Mouse (Mus musculus): ENCODE data around the gene Fbxl15. TPM values are rescaled to one million over a fixed set of nuclear protein-coding genes. Genes with fewer than 3 reads are reported as not detected.

Gene Fbxl15
- polyA plus RNA-seq, 1 experiment from 2014 or later, result 39.1 TPM

DNA sequence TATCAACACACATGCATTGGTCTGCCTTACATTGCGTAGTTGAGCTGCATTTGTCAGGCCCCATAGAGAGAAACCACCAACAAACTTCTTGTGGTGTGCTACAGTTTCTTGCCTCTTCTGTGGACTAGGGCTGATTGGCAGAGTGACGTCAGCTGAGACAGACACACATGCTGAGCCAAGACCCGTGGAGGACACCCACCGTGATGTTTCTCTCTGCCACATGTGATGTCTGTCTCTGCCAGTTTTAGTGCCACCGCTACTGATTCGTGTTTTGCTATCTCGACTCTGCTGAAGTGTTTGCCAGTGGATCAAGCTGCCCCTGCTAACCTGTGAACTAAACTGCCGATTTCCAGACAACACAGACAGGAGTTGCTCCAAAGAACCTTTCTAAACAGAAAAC, 34.1 kb downstream of the Fbxl15 start:
- WGBS, result 84% methylated on average over 8 of the region's 8 CpGs
- Histone ChIP-seq H3K9ac (no peak overlapping the region), H3K4me3 (no peak overlapping the region), H3K9me3 (no peaks in the 10 kb centered on the region), H3K4me2 (no peak overlapping the region), H3K27me3 (peaks cover 17% of the 10 kb centered on the region), H3K27ac (replicated peaks) (no peak overlapping the region), H3K36me3 (no peaks in the 10 kb centered on the region), H3K4me1 (replicated peaks) (peaks cover 13% of the 10 kb centered on the region)
- ATAC-seq (ENCODE audit: low read depth), result no peak

- no peak overlapping the region for H3K4me3 ChIP-seq
- no peak overlapping the region for H3K27ac ChIP-seq (replicated peaks)
- H3K27me3 ChIP-seq, result peaks cover 3% of the 10 kb centered on the region
- H3K4me1 ChIP-seq (replicated peaks), result no peaks in the 10 kb centered on the region
- H3K36me3 ChIP-seq, result no peaks in the 10 kb centered on the region
- H3K9ac ChIP-seq, result no peak overlapping the region
- no peak for ATAC-seq (ENCODE audit: low read depth)
- no peak overlapping the region for H3K4me2 ChIP-seq
- no peaks in the 10 kb centered on the region for H3K9me3 ChIP-seq
- WGBS, result 89% methylated on average over 11 of the region's 11 CpGs
Observed at GRCm38 (mm10) chr19:46363294-46364009, 35.5 kb downstream of the Fbxl15 start.

DNA sequence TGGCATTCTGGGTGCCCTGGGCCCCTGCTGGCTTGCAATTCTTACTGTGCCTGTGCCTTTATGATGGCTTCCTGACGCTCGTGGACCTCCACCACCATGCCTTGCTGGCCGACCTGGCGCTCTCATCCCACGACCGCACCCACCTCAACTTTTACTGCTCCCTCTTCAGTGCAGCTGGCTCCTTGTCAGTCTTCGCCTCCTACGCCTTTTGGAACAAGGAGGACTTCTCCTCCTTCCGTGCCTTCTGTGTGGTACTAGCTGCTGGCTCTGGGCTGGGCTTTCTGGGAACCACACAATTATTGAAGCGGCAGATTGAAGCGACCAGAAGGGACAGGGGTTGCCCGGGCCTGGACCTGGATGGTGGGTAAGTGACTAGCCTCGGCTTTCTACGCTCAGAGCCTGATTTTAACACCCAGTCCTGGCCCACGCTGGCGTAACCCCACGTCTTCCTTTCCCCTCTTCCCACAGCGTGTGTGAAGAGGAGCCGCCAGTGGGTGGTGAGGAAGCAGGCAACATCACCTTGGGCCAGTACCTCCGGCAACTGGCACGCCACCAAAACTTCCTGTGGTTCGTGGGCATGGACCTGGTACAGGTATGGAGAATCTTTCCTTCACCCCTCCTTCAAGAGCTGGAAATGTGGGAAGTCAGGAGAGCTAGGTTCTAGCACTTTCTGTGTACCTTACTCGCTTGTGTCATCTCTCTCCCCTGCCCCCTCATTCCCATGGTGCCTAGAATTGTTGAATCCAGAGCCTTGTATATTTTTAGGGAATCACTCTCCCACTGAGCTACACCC, 40.0 kb downstream of the Fbxl15 start:
- H3K9me3 ChIP-seq, result no peaks in the 10 kb centered on the region
- H3K36me3 ChIP-seq, result no peaks in the 10 kb centered on the region
- 81% methylated on average over 23 of the region's 23 CpGs for WGBS
- no peaks in the 10 kb centered on the region for H3K4me1 ChIP-seq (replicated peaks)
- H3K4me2 ChIP-seq, result no peak overlapping the region
- no peaks in the 10 kb centered on the region for H3K27me3 ChIP-seq
- H3K4me3 ChIP-seq, result no peak overlapping the region
- ATAC-seq (ENCODE audit: low read depth), result no peak
- no peak overlapping the region for H3K27ac ChIP-seq (replicated peaks)
- H3K9ac ChIP-seq, result no peak overlapping the region

GRCm38 (mm10) chr19:46369204-46369603, 41.2 kb downstream of the Fbxl15 start:
- H3K27me3 ChIP-seq, result no peaks in the 10 kb centered on the region
- H3K36me3 ChIP-seq, result no peaks in the 10 kb centered on the region
- no peak overlapping the region for H3K9ac ChIP-seq
- ATAC-seq (ENCODE audit: low read depth), result no peak
- no peaks in the 10 kb centered on the region for H3K4me1 ChIP-seq (replicated peaks)
- H3K4me2 ChIP-seq, result no peak overlapping the region
- 25% methylated on average over 4 of the region's 4 CpGs for WGBS
- H3K27ac ChIP-seq (replicated peaks), result no peak overlapping the region
- H3K4me3 ChIP-seq, result no peak overlapping the region
- H3K9me3 ChIP-seq, result no peaks in the 10 kb centered on the region

DNA sequence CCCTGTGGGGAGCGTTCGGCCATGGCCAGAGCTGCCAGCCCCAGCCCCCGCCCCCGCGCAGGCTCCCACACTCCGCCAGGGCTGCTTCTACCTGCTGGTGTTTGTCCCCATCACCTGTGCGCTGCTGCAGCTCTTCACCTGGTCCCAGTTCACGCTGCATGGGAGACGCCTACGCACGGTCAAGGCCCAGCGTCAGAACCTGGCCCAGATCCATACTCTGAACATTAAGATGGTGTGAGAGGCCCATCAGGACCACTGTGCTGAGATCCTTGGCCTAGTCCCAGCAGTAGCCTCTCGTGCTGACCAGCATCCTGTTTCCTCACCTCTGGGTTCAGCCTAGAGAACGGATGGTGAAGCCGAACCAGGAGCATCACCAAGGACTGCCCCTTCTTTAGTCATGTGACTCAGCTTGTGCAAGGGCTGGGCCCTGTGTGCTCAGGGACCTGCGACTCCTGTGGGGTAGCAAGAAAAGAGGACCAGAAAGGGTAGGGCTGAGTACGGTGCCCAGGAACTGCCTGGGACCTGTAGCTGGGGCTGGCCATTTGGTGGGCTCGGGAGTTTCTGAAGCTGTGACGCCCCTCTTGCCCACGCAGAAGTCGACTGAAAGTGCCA, 46.6 kb downstream of the Fbxl15 start:
- H3K9ac ChIP-seq, result no peak overlapping the region
- peaks cover 35% of the 10 kb centered on the region for H3K36me3 ChIP-seq
- ATAC-seq (ENCODE audit: low read depth), result no peak; the same call in 1 of the 2 replicates
- 0 out of 2 replicates have a peak, but pooled peaks cover 3% of the 10 kb centered on the region for H3K4me1 ChIP-seq (replicated peaks)
- no peak overlapping the region for H3K27ac ChIP-seq (replicated peaks)
- H3K4me3 ChIP-seq, result no peak overlapping the region
- H3K9me3 ChIP-seq, result no peaks in the 10 kb centered on the region
- H3K27me3 ChIP-seq, result no peaks in the 10 kb centered on the region
- H3K4me2 ChIP-seq, result no peak overlapping the region
- WGBS, result 55% methylated on average over 21 of the region's 21 CpGs

DNA sequence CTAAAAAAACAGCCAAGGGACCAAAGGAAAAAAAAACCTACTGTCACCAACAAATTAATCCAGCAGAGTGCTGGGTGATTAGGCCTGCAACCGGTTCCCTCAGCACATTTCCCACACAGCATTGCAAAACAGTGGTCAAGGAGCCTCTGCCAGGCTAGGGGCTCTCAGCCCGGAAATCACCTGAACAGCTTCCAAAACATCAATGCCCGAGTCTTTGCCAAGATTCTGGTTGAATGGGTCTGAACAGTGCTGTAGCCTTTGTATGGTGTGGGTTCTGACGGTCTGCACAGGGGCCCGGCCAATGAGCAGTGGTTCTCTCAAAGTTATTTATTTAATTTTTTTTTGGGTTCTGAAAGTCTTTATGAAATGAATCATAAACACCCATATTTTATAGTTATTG, 47.5 kb downstream of the Fbxl15 start:
- Histone ChIP-seq H3K36me3 (peaks cover 44% of the 10 kb centered on the region), H3K9ac (no peak overlapping the region), H3K27me3 (no peaks in the 10 kb centered on the region), H3K4me2 (no peak overlapping the region), H3K4me1 (replicated peaks) (0 out of 2 replicates have a peak, but pooled peaks cover 3% of the 10 kb centered on the region), H3K27ac (replicated peaks) (no peak overlapping the region), H3K9me3 (no peaks in the 10 kb centered on the region), H3K4me3 (no peak overlapping the region)
- WGBS, result 66% methylated on average over 5 of the region's 5 CpGs
- no peak for ATAC-seq (ENCODE audit: low read depth)

DNA sequence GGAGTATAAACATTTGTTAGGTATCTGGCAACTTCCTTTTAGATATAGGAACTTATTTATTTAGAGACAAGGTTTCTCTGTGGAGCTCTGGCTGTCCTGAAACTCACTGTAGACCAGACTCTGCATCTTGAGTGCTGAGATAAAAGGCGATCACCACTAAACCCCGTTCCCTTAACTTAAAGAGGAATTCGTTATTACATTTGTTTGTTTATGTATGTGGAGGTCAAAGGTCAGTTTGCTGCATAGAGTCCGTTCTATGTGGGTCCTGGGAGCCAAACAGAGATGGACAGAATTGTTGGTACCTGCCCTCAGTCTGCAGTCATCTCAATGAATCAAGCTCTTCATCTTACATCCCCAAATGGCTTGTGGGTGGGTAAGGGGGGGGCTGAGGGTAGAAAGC, 47.9 kb downstream of the Fbxl15 start:
- ATAC-seq (ENCODE audit: low read depth), result no peak
- H3K36me3 ChIP-seq, result peaks cover 48% of the 10 kb centered on the region
- H3K27ac ChIP-seq (replicated peaks), result no peak overlapping the region

More for the DNA sequence above, 47.9 kb downstream of the Fbxl15 start:
- Histone ChIP-seq H3K4me2 (no peak overlapping the region), H3K9ac (no peak overlapping the region), H3K9me3 (no peaks in the 10 kb centered on the region), H3K4me3 (no peak overlapping the region), H3K4me1 (replicated peaks) (0 out of 2 replicates have a peak, but pooled peaks cover 3% of the 10 kb centered on the region), H3K27me3 (no peaks in the 10 kb centered on the region)
- whole genome bisulfite sequencing, result 72% methylated on average over 4 of the region's 4 CpGs

MicroRNA genes within 50 kb of the gene (microRNA counts, 519-probe panel; counts per million panel counts)
- 1,674 counts per million, percentile 10 among the panel's probes with 10 or more counts for microRNA mmu-miR-146b

Small RNA genes lying within 50 kb of the gene (microRNA-seq; reads per million reads assigned to microRNA genes)
- 2.5 reads per million, percentile 10 among the genes with 10 or more reads in this experiment for gene Mir146b

Other genes with a start within 250 kb of the Fbxl15 start
- not detected in 2 replicates for gene Elovl3, start 196.3 kb upstream of the Fbxl15 start, polyA plus RNA-seq (2015; fragmentation: Nextera tagmentation; extraction: Ambion mirVana)
- gene Pitx3, start 179.9 kb upstream of the Fbxl15 start, polyA plus RNA-seq (2015; fragmentation: Nextera tagmentation; extraction: Ambion mirVana), result 0.17 and 1.4 TPM in 2 replicates
- gene Gbf1, start 175.7 kb upstream of the Fbxl15 start, polyA plus RNA-seq (2015; fragmentation: Nextera tagmentation; extraction: Ambion mirVana), result 65.2 and 74.1 TPM in 2 replicates
- 2.4 and 2.6 TPM in 2 replicates for gene Nfkb2, start 23.9 kb upstream of the Fbxl15 start, polyA plus RNA-seq (2015; fragmentation: Nextera tagmentation; extraction: Ambion mirVana)
- 47.2 and 53.8 TPM in 2 replicates for gene Psd, start 1.0 kb upstream of the Fbxl15 start, polyA plus RNA-seq (2015; fragmentation: Nextera tagmentation; extraction: Ambion mirVana)
- gene Cuedc2, start 10.5 kb downstream of the Fbxl15 start, polyA plus RNA-seq (2015; fragmentation: Nextera tagmentation; extraction: Ambion mirVana), result 318 and 357 TPM in 2 replicates
- gene Mfsd13a, start 12.9 kb downstream of the Fbxl15 start, polyA plus RNA-seq (2015; fragmentation: Nextera tagmentation; extraction: Ambion mirVana), result 10.3 and 10.6 TPM in 2 replicates
- 2.5 and 3.5 TPM in 2 replicates for gene 2310034G01Rik, start 22.1 kb downstream of the Fbxl15 start, polyA plus RNA-seq (2015; fragmentation: Nextera tagmentation; extraction: Ambion mirVana)
- gene Actr1a, start 67.6 kb downstream of the Fbxl15 start, polyA plus RNA-seq (2015; fragmentation: Nextera tagmentation; extraction: Ambion mirVana), result 292 and 297 TPM in 2 replicates
- gene Sufu, start 68.7 kb downstream of the Fbxl15 start, polyA plus RNA-seq (2015; fragmentation: Nextera tagmentation; extraction: Ambion mirVana), result 24.8 and 27.9 TPM in 2 replicates
- 26.5 and 30.4 TPM in 2 replicates for gene Trim8, start 173.5 kb downstream of the Fbxl15 start, polyA plus RNA-seq (2015; fragmentation: Nextera tagmentation; extraction: Ambion mirVana)
- gene Arl3, start 245.0 kb downstream of the Fbxl15 start, polyA plus RNA-seq (2015; fragmentation: Nextera tagmentation; extraction: Ambion mirVana), result 208 and 217 TPM in 2 replicates
- 10.6 and 12.9 TPM in 2 replicates for gene Sfxn2, start 245.2 kb downstream of the Fbxl15 start, polyA plus RNA-seq (2015; fragmentation: Nextera tagmentation; extraction: Ambion mirVana)

All from neural tube, embryonic 13.5 days (tissue).